Mouse (Mus musculus) cortical plate, adult 2 months (tissue): ENCODE results near the gene Smim15. TPM values are rescaled to one million over a fixed set of nuclear protein-coding genes. Genes with fewer than 3 reads are reported as not detected.
A peak's percentile ranks its signal among the peaks of the same experiment; 100 is the strongest.

ENCODE experiments used
- H3K27ac ChIP-seq: fragments of 200-500 bp; 2 replicates; pipeline ENCODE4 v1.5.1; 2012; ENCODE audit warnings: low read length, control low read depth, inconsistent platforms; ENCODE audit not compliant: insufficient read depth
- H3K4me1 ChIP-seq: fragments of 200-500 bp; 2 replicates; pipeline ENCODE4 v1.6.1; 2011; ENCODE audit warnings: low read length; ENCODE audit not compliant: control insufficient read depth, insufficient read depth
- H3K4me3 ChIP-seq: fragments of 200-500 bp; 2 replicates; pipeline ENCODE4 v1.5.1; 2011; ENCODE audit warnings: mild to moderate bottlenecking, low read length, control low read depth; ENCODE audit not compliant: insufficient read depth
- CTCF ChIP-seq: fragments of 200-500 bp; IDR thresholded peaks from 2 replicates; pipeline ENCODE4 v1.5.1; 2011; ENCODE audit warnings: mild to moderate bottlenecking, control low read depth, low read length; ENCODE audit not compliant: insufficient read depth; ENCODE audit errors: extremely low read depth
- POLR2A ChIP-seq: fragments of 200-500 bp; IDR thresholded peaks from 2 replicates; pipeline ENCODE4 v1.6.1; 2011; ENCODE audit warnings: mild to moderate bottlenecking, low read length, control low read depth; ENCODE audit not compliant: insufficient read depth; ENCODE audit errors: extremely low read depth
- polyA plus RNA-seq: library from polyadenylated mRNA; depleted of rRNA; stranded (reverse); fragments of >200 nt; gene quantifications from 2 replicates; pipeline ENCODE4 v1.2.3, GENCODE M21; 2012; rRNA removed

The Smim15 gene
- 49.5 and 50.3 TPM in 2 replicates for polyA plus RNA-seq

- TF ChIP-seq POLR2A (peak; percentile 58; the same call in 1 of the 2 replicates), CTCF (no peak)
- Histone ChIP-seq H3K4me3 (peak within 1 kb of the TSS; percentile 95), H3K27ac (peak within 1 kb of the TSS; percentile 94), H3K4me1 (peaks cover 10% of the 10 kb centered on the region)
Measured at GRCm38 (mm10) chr13:108044222-108044941, at the start of gene Smim15. Smim15 (plus strand) TSS chr13:108044446.

GRCm38 (mm10) chr13:107995211-107995610 is 49.0 kb upstream of the Smim15 start:
- TF ChIP-seq CTCF = no peak
- TF ChIP-seq POLR2A = no peak
- Histone ChIP-seq H3K4me3 (no peak overlapping the region), H3K27ac (no peak overlapping the region), H3K4me1 (no peaks in the 10 kb centered on the region)

DNA sequence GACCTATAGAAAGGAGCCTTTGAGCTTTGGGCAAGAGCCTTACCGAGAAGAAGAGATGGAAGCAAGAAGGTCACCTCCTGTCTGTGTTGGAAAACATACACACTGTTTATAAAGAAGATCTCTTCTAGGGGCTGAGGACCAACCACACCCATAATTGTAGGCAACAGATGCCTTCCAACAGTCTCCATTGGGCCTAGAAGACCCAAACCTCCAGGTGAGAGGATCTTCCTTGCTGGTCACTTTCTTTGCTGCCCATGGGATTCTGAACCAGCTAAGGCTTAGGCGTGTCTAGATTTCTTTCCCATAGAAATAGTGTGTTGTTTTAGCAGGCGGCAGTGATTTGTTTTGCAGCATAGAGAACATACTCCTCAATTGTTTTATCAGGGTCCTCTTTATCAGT is 47.9 kb upstream of the Smim15 start:
- Histone ChIP-seq H3K27ac (no peak overlapping the region), H3K4me1 (no peaks in the 10 kb centered on the region), H3K4me3 (no peak overlapping the region)
- no peak for TF ChIP-seq CTCF
- TF ChIP-seq POLR2A = no peak

DNA sequence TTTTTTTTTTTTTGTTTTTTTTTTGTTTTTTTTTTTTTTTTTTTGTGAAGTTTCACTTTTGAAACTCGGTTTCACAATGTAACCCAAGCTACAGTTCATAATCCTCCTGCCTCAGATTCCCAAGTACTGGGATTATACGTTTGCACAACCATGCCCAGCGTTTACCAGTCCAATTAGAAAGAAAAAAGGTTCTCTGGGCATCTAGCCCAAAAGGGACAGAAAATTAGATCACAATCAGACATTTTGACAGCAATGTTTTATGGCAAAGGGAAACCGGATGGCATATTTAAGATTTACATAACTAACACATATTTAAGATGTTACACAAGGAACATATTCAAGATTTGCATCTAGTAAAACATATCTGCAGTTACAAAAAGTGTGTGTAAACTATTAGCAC is 36.4 kb upstream of the Smim15 start:
- no peak for TF ChIP-seq CTCF
- TF ChIP-seq POLR2A = no peak
- Histone ChIP-seq H3K27ac (no peak overlapping the region), H3K4me1 (no peaks in the 10 kb centered on the region), H3K4me3 (no peak overlapping the region)

GRCm38 (mm10) chr13:108013110-108013509 is 31.1 kb upstream of the Smim15 start:
- Histone ChIP-seq H3K4me3 (no peak overlapping the region), H3K4me1 (no peaks in the 10 kb centered on the region), H3K27ac (no peak overlapping the region)
- TF ChIP-seq POLR2A = no peak
- no peak for TF ChIP-seq CTCF

- Histone ChIP-seq H3K4me1 (no peaks in the 10 kb centered on the region), H3K27ac (no peak overlapping the region), H3K4me3 (no peak overlapping the region)
- TF ChIP-seq CTCF (no peak), POLR2A (no peak)
Measured at GRCm38 (mm10) chr13:108013839-108014238, 30.4 kb upstream of the Smim15 start.

GRCm38 (mm10) chr13:108015166-108015565 is 29.1 kb upstream of the Smim15 start:
- no peak for TF ChIP-seq CTCF
- TF ChIP-seq POLR2A = no peak
- no peak overlapping the region for H3K27ac ChIP-seq
- no peaks in the 10 kb centered on the region for H3K4me1 ChIP-seq
- no peak overlapping the region for H3K4me3 ChIP-seq

DNA sequence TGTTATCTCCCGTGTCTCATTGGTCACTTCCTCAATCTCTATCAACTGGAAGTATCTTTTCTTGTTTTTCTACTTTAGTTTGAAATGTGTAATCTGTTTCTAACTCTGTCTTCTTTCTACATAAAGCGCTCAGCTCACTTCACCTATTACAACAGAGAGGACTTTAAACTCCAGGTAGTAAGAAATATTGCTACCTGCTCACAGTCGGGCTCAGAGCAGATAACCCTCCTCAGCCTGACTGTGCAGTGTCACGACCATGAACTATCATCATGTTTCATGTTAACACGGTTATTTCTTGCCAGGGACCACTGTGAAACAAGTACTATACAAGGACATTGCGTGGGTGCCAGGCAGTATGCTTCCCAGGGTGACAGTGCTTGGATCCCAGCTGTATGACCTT is 26.9 kb upstream of the Smim15 start:
- no peak overlapping the region for H3K4me3 ChIP-seq
- H3K4me1 ChIP-seq = no peaks in the 10 kb centered on the region
- no peak for TF ChIP-seq CTCF
- no peak for TF ChIP-seq POLR2A
- H3K27ac ChIP-seq = no peak overlapping the region

DNA sequence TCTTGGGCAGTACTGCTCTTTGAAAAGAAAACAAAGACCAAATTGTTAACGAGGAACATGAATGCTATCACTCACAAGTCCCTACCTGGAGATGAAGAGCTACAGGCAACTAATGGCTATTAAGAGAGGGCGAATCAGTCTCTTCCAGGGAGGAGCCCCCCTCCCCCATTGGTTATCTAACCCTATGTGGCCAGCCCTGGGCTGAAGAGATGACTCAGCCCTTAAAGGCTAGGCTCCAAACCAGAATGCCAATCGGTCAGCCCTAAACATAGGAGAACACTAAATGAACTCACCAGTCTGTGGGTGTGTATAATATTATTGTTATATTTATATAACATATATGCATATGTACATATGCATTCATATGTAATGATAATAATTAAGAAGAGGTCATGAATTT is 18.4 kb upstream of the Smim15 start:
- Histone ChIP-seq H3K4me1 (no peaks in the 10 kb centered on the region), H3K4me3 (no peak overlapping the region), H3K27ac (no peak overlapping the region)
- no peak for TF ChIP-seq CTCF
- TF ChIP-seq POLR2A = no peak

DNA sequence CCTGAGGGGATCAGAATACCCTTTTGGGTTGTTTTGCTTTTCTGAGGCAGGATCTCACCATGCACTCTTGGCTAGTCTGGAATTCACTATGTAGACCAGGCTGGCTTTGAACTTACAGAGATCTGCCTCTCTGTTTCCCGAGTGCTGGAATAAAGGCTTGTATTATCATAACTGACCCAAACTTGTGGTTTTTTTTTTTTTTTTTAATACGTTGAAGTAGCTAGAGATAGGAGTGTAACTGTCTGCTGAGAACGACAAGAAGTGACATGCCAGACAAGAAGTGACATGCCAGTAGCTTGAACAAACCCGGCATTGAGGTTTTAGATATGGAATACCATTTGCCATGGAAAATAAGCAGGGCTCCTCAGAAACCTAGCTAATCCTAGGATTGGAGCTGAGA is 11.5 kb upstream of the Smim15 start:
- H3K4me1 ChIP-seq = no peaks in the 10 kb centered on the region
- TF ChIP-seq POLR2A (no peak), CTCF (no peak)
- no peak overlapping the region for H3K4me3 ChIP-seq
- H3K27ac ChIP-seq = no peak overlapping the region
